Mouse (Mus musculus) small intestine, adult 2 months (tissue): ENCODE measurements around the gene Prpf40b.

Experiments
- CTCF ChIP-seq: fragments of 200-500 bp; IDR thresholded peaks from 2 replicates; pipeline ENCODE4 v1.5.1; 2012; ENCODE audit warnings: low read depth, mild to moderate bottlenecking, control low read depth, inconsistent platforms, low read length, moderate library complexity, mixed read lengths; ENCODE audit not compliant: insufficient replicate concordance, insufficient read length; ENCODE audit errors: extremely low read depth
- POLR2A ChIP-seq: fragments of 200-500 bp; IDR thresholded peaks from 2 replicates; pipeline ENCODE4 v1.6.1; 2012; ENCODE audit warnings: low read depth, mild to moderate bottlenecking, control low read depth, inconsistent platforms, low read length, moderate library complexity

GRCm38 (mm10) chr15:99356462-99356861 is 61.6 kb downstream of the Prpf40b start:
- TF ChIP-seq CTCF (no peak), POLR2A (no peak)
